Mouse (Mus musculus): ENCODE measurements around the gene Wipi1.

GRCm38 (mm10) chr11:109539290-109539689 is 72.5 kb downstream of the Wipi1 start:
- no peak for TF ChIP-seq POLR2A (IDR thresholded peaks at IDR 0.05; ENCODE audit: borderline replicate concordance, insufficient read depth, low read length)
- no peak for TF ChIP-seq CTCF (IDR thresholded peaks at IDR 0.05; ENCODE audit: borderline replicate concordance, insufficient read depth, low read depth, low read length)
